Mouse (Mus musculus) heart, adult 2 months (tissue): ENCODE results near the gene Ell. TPM values are rescaled to one million over a fixed set of nuclear protein-coding genes. Genes with fewer than 3 reads are reported as not detected.

ENCODE experiments used
- DNase-seq, 2 experiments: peaks; one replicate each; pipeline ENCODE4 v3.0.0; 2021
- H3K27ac ChIP-seq: fragments of 200-600 bp; 2 replicates; pipeline ENCODE4 v1.8.1; 2022
- H3K27me3 ChIP-seq: fragments of 200-500 bp; 2 replicates; pipeline ENCODE4 v1.6.1; 2012; ENCODE audit warnings: mild to moderate bottlenecking, low read length, inconsistent platforms, mixed read lengths; ENCODE audit not compliant: control insufficient read depth, insufficient read depth
- H3K36me3 ChIP-seq: fragments of 200-500 bp; 2 replicates; pipeline ENCODE4 v1.6.1; 2012; ENCODE audit warnings: low read length, inconsistent platforms; ENCODE audit not compliant: control insufficient read depth, insufficient read depth
- H3K4me1 ChIP-seq: fragments of 200-500 bp; 2 replicates; pipeline ENCODE4 v1.6.1; 2011; ENCODE audit warnings: low read length; ENCODE audit not compliant: control insufficient read depth, insufficient read depth
- H3K4me3 ChIP-seq: fragments of 200-600 bp; 2 replicates; pipeline ENCODE4 v1.8.1; 2022
- H3K79me2 ChIP-seq: fragments of 200-500 bp; replicated peaks from 2 replicates; pipeline ENCODE4 v1.6.1; 2012; ENCODE audit warnings: mild to moderate bottlenecking, inconsistent platforms, low read length, moderate library complexity, mixed read lengths; ENCODE audit not compliant: control insufficient read depth, insufficient read depth
- H3K9ac ChIP-seq: fragments of 200-500 bp; 2 replicates; pipeline ENCODE4 v1.6.1; 2012; ENCODE audit warnings: low read depth, mild to moderate bottlenecking, control low read depth, inconsistent platforms, low read length, mixed read lengths
- CTCF ChIP-seq: fragments of 200-600 bp; IDR thresholded peaks from 2 replicates; pipeline ENCODE4 v1.8.1; 2022; ENCODE audit warnings: antibody characterized with exemption, mild to moderate bottlenecking, moderate library complexity
- EP300 ChIP-seq: fragments of 200-500 bp; IDR thresholded peaks from 2 replicates; pipeline ENCODE4 v1.6.1; 2011; ENCODE audit warnings: low read depth, low read length, control low read depth; ENCODE audit not compliant: insufficient read depth
- POLR2A ChIP-seq: fragments of 200-500 bp; IDR thresholded peaks from 2 replicates; pipeline ENCODE4 v1.6.1; 2011; ENCODE audit warnings: mild to moderate bottlenecking, low read depth, low read length, control low read depth; ENCODE audit not compliant: insufficient read depth
- WGBS: fragments of 180-500 bp; shearing (Covaris S2); methylation state at CpG from one replicate; pipeline ENCODE4 v1.1.7; 2018; 5-methylcytosine and 5-hydroxymethylcytosine counted together
- intact Hi-C: fragments of 180-260 bp; cut with DNase I; formaldehyde crosslinking; loops from one replicate; pipeline ENCODE4 v1.15.1; 2025
- polyA plus RNA-seq: library from polyadenylated mRNA; depleted of rRNA; stranded (reverse); fragments of >200 nt; gene quantifications from 2 replicates; pipeline ENCODE4 v1.2.3, GENCODE M21; 2012
- total RNA-seq, 2 experiments: library from RNA; stranded (reverse); gene quantifications; 2 replicates each; pipeline ENCODE4 v1.2.3; 2021

Gene Ell
- total and polyA plus RNA-seq, 3 experiments, result 9.6 to 12.7 (median 12.0) TPM

DNA sequence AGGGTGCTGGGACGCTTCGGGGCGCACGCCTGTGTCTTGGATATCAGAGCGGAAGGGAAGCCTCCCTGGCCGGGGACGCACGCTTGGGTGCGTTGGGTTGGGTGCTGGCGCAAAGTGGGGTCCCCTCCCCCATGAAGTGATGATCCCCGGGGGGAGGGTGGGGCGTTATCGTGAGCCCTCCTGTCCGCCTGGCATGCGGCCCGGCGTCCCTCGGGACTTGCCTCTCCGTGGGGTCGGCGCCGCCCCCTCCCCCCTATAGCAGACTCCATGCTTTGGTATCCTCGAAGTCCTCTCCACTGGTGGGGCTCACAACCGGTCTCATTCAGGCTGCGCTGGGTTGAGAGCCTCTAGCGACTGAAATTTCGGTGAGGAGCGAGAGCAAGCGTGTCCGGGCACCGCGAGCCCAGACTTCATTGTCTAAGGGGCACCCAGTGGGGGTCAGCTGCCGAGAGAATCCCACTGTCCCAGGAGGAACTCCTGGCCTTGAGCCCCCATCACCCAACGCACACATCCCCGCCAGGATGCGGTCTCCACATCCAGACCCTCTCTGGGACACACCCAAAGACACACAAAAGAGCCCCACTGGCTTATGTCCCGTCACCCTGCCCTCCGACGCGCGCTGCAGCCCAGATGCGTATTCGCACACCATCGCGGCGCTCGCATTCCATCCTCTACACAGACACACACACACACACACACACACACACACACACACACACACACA lies 45.4 kb upstream of the Ell start:
- H3K27me3 ChIP-seq, result peaks cover 22% of the 10 kb centered on the region
- TF ChIP-seq EP300 (no peak), POLR2A (no peak), CTCF (no peak)
- no peaks in the 10 kb centered on the region for H3K36me3 ChIP-seq

DNA sequence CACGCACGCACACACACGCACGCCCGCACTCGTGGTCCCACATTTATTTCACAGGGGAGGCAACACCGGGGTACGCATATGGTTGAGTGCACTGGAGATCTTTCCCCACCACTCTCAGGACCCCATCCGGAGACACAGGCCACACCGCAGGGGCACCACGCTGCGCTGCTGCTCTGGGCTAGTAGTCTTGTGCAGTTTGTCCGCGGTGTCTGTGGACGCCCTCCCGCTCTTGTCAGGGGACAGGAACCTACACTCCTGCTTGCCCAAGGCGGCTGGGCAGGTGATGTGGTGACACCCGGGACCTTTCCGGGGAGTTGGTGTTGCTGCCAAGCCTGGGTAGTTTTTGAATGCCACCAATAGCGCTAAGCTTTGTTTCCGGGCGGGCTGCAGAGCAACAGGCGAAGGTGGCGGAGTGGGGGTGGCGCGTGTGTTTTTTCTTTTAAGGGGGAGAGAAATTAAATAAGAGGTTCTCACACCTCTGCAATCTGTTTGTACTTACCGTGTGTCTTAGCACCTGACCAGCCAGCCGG lies 44.8 kb upstream of the Ell start:
- H3K4me3 ChIP-seq, result no peak overlapping the region
- no peak overlapping the region for H3K27ac ChIP-seq
- peaks cover 20% of the 10 kb centered on the region for H3K27me3 ChIP-seq
- no peaks in the 10 kb centered on the region for H3K4me1 ChIP-seq
- intact Hi-C loops, result no loop called here
- no peaks in the 10 kb centered on the region for H3K79me2 ChIP-seq
- TF ChIP-seq CTCF, result no peak
- no peak for TF ChIP-seq EP300
- TF ChIP-seq POLR2A, result no peak
- no peaks in the 10 kb centered on the region for H3K36me3 ChIP-seq
- no peak for DNase-seq
- H3K9ac ChIP-seq, result no peak overlapping the region
- 8% methylated on average over 28 of the region's 28 CpGs for WGBS

More for the DNA sequence above, 45.4 kb upstream of the Ell start:
- no peak overlapping the region; the same call in 1 of the 2 replicates for H3K4me3 ChIP-seq
- no peaks in the 10 kb centered on the region for H3K79me2 ChIP-seq
- peaks cover 3% of the 10 kb centered on the region; the same call in 1 of the 2 replicates for H3K4me1 ChIP-seq
- no peak overlapping the region for H3K27ac ChIP-seq
- DNase-seq, result no peak
- 2% methylated on average over 47 of the region's 47 CpGs for WGBS
- intact Hi-C loops, result no loop called here
- no peak overlapping the region for H3K9ac ChIP-seq

- Histone ChIP-seq H3K4me1 (no peaks in the 10 kb centered on the region), H3K79me2 (no peaks in the 10 kb centered on the region), H3K4me3 (no peak overlapping the region), H3K36me3 (no peaks in the 10 kb centered on the region), H3K9ac (no peak overlapping the region), H3K27ac (no peak overlapping the region), H3K27me3 (peaks cover 17% of the 10 kb centered on the region)
- TF ChIP-seq EP300 (no peak), POLR2A (no peak), CTCF (no peak)
- intact Hi-C loops, result no loop called here
- no peak for DNase-seq
- 21% methylated on average over 21 of the region's 21 CpGs for WGBS
These were observed 44.1 kb upstream of the Ell start for GRCm38 (mm10) chr8:70495001-70495770.

- Histone ChIP-seq H3K4me3 (no peak overlapping the region), H3K36me3 (no peaks in the 10 kb centered on the region), H3K79me2 (no peaks in the 10 kb centered on the region), H3K27me3 (peaks cover 18% of the 10 kb centered on the region), H3K4me1 (no peaks in the 10 kb centered on the region), H3K27ac (no peak overlapping the region), H3K9ac (no peak overlapping the region)
- intact Hi-C loops, result no loop called here
- DNase-seq, result no peak
- WGBS, result 24% methylated on average over 12 of the region's 12 CpGs
- TF ChIP-seq EP300 (no peak), CTCF (no peak), POLR2A (no peak)
These were observed 43.5 kb upstream of the Ell start for GRCm38 (mm10) chr8:70495771-70496062.

DNA sequence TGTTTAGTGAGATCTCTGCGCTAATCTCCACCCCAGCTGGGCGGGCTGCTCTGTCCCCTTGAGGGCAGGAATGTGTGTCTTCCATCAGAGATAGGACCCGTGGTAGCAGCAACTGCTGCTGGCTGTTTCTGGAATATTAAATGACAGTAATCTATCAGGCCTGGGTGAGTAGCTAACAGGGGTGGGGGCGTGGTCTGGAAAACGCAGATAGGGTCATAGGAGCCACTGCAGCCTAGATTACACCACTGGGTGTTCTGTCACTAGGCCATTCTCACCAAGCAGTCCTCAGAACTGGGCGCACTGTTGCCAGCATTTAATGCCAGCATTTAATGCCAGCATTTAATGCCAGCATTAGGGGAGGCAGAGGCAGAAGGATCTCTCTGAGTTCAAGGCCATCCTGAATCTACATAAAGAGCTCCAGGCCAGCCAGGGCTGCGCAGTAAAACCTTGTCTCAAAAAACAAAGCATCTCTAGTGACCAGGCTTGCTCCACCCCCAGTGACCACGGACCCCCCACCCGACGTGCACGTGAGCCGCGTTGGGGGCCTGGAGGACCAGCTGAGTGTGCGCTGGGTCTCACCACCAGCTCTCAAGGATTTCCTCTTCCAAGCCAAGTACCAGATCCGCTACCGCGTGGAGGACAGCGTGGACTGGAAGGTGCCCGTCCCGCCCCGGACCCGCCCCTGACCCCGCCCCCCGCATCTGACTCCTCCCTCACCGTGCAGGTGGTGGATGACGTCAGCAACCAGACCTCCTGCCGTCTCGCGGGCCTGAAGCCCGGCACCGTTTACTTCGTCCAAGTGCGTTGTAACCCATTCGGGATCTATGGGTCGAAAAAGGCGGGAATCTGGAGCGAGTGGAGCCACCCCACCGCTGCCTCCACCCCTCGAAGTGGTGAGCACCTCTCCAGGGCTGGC lies 38.6 kb upstream of the Ell start:
- 16% methylated on average over 39 of the region's 39 CpGs for WGBS
- peaks cover 4% of the 10 kb centered on the region for H3K4me1 ChIP-seq
- H3K79me2 ChIP-seq, result no peaks in the 10 kb centered on the region
- H3K27ac ChIP-seq, result no peak overlapping the region
- TF ChIP-seq EP300 (no peak), POLR2A (no peak), CTCF (no peak)
- no peak overlapping the region for H3K4me3 ChIP-seq
- peaks cover 1% of the 10 kb centered on the region; the same call in 1 of the 2 replicates for H3K27me3 ChIP-seq
- intact Hi-C loops, result no loop called here
- no peak overlapping the region for H3K9ac ChIP-seq
- no peaks in the 10 kb centered on the region for H3K36me3 ChIP-seq
- DNase-seq, result no peak
